Mouse (Mus musculus) cerebellum, adult 11 months (tissue): Measurements from ENCODE around the gene Atp6v1e2.

Source experiments
- DNase-seq: peaks from one replicate; pipeline ENCODE4 v3.0.0; 2022

The Atp6v1e2 gene

GRCm38 (mm10) chr17:86964041-86964440 is 16.3 kb upstream of the Atp6v1e2 start:
- DNase-seq, result no peak

GRCm38 (mm10) chr17:86963586-86963902 is 15.8 kb upstream of the Atp6v1e2 start:
- no peak for DNase-seq

GRCm38 (mm10) chr17:86962894-86963585 is 15.3 kb upstream of the Atp6v1e2 start, which contains the start of gene Rhoq:
Gene Rhoq (plus strand): TSS chr17:86963082.
- peak; percentile 65 for DNase-seq

GRCm38 (mm10) chr17:86962297-86962893 is 14.7 kb upstream of the Atp6v1e2 start:
- DNase-seq, result peak; percentile 73

- no peak for DNase-seq
Observed at GRCm38 (mm10) chr17:86961301-86961841, 13.7 kb upstream of the Atp6v1e2 start.

GRCm38 (mm10) chr17:86957968-86958367 is 10.3 kb upstream of the Atp6v1e2 start:
- no peak for DNase-seq

GRCm38 (mm10) chr17:86957239-86957638 is 9.5 kb upstream of the Atp6v1e2 start:
- no peak for DNase-seq

GRCm38 (mm10) chr17:86948801-86949200 is 1.1 kb upstream of the Atp6v1e2 start:
- DNase-seq, result no peak

- DNase-seq, result no peak
Observed at GRCm38 (mm10) chr17:86946078-86946477, 1.6 kb downstream of the Atp6v1e2 start.

GRCm38 (mm10) chr17:86943158-86943557 is 4.5 kb downstream of the Atp6v1e2 start:
- DNase-seq, result no peak

- DNase-seq, result no peak
Observed at GRCm38 (mm10) chr17:86942112-86942511, 5.6 kb downstream of the Atp6v1e2 start.

- no peak for DNase-seq
Observed at GRCm38 (mm10) chr17:86938683-86939082, 9.0 kb downstream of the Atp6v1e2 start.

GRCm38 (mm10) chr17:86937497-86938155 is 10.1 kb downstream of the Atp6v1e2 start:
- DNase-seq, result peak; percentile 21

GRCm38 (mm10) chr17:86937064-86937463 is 10.6 kb downstream of the Atp6v1e2 start:
- no peak for DNase-seq

GRCm38 (mm10) chr17:86932896-86933295 is 14.8 kb downstream of the Atp6v1e2 start:
- DNase-seq, result no peak

GRCm38 (mm10) chr17:86929981-86930380 is 17.7 kb downstream of the Atp6v1e2 start:
- no peak for DNase-seq

- no peak for DNase-seq
Observed at GRCm38 (mm10) chr17:86929355-86929754, 18.3 kb downstream of the Atp6v1e2 start.

- DNase-seq, result no peak
Observed at GRCm38 (mm10) chr17:86926836-86927235, 20.9 kb downstream of the Atp6v1e2 start.

GRCm38 (mm10) chr17:86924679-86925078 is 23.0 kb downstream of the Atp6v1e2 start:
- no peak for DNase-seq

- DNase-seq, result no peak
Observed at GRCm38 (mm10) chr17:86919729-86920128, 28.0 kb downstream of the Atp6v1e2 start.

GRCm38 (mm10) chr17:86918786-86919185 is 28.9 kb downstream of the Atp6v1e2 start:
- DNase-seq, result no peak

- DNase-seq, result no peak
Observed at GRCm38 (mm10) chr17:86917048-86917447, 30.6 kb downstream of the Atp6v1e2 start, which contains the start of gene Tmem247. Gene Tmem247 (plus strand): TSS chr17:86917348.

- DNase-seq, result no peak
Observed at GRCm38 (mm10) chr17:86915540-86915939, 32.2 kb downstream of the Atp6v1e2 start.
